Mouse (Mus musculus): ENCODE measurements at regions not wholly inside any gene's neighbourhood (a gene's known extent, or its start where the extent isn't known, plus 50 kb on each side); places are given as distances from the start of the nearest gene placed in this dataset.

DNA sequence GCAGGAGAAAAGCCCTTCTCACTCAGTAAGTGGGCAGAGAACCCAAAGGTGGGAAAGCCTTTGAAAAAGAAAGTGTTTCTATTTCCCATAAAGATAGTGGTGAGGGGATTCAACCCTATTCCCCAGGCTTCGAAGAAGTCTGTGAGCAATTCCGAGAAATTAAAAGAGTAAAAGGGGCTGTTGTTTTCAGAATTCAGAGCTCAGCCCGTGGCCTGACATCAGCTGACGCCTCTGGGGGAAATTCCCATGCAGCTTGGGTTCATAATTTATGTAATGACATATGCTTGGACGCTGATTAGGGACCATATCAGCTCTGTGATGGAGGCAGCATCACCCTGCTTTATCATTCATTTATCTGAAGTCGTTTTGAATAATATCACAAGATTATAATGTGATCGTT lies 62.0 kb upstream of the Mgmt start:
- TF ChIP-seq CTCF (IDR thresholded peaks at IDR 0.05; ENCODE audit: control insufficient read depth, insufficient read depth, insufficient read length), result no peak
- TF ChIP-seq USF1 (IDR thresholded peaks at IDR 0.05; ENCODE audit: low read depth), result no peak
- TF ChIP-seq MYOG (IDR thresholded peaks at IDR 0.05; ENCODE audit: control insufficient read depth, extremely low read depth, insufficient read length), result no peak
- no peak for TF ChIP-seq MYOD1 (IDR thresholded peaks at IDR 0.05; ENCODE audit: control insufficient read depth, insufficient read length, low read depth)
- TF ChIP-seq FOSL1 (IDR thresholded peaks at IDR 0.05; ENCODE audit: insufficient read depth, low read length, poor library complexity, severe bottlenecking), result no peak
- TF ChIP-seq CEBPB (IDR thresholded peaks at IDR 0.05; ENCODE audit: low read depth), result no peak
